Mouse (Mus musculus): ENCODE measurements at regions not wholly inside any gene's neighbourhood (a gene's known extent, or its start where the extent isn't known, plus 50 kb on each side); places are given as distances from the start of the nearest gene placed in this dataset.

- Histone ChIP-seq H3K27ac (replicated peaks; ENCODE audit: low read depth, low read length) (no peak overlapping the region), H3K4me1 (ENCODE audit: control insufficient read depth, insufficient read depth, low read length) (no peaks in the 10 kb centered on the region), H3K9me3 (ENCODE audit: control insufficient read depth, low read length) (no peaks in the 10 kb centered on the region), H3K27me3 (ENCODE audit: control insufficient read depth, insufficient read depth, low read length) (no peaks in the 10 kb centered on the region), H3K9ac (ENCODE audit: low read length) (no peak overlapping the region), H3K36me3 (ENCODE audit: control insufficient read depth, insufficient read depth, low read length) (no peaks in the 10 kb centered on the region), H3K4me3 (ENCODE audit: low read depth, low read length) (no peak overlapping the region), H3K4me2 (ENCODE audit: low read depth, severe bottlenecking) (no peak overlapping the region)
- ATAC-seq (ENCODE audit: insufficient number of reproducible peaks, low FRiP score, low TSS enrichment, low read depth) (no peak), DNase-seq (ENCODE audit: low spot score) (no peak)
- WGBS, result 91% methylated on average over 3 of the region's 3 CpGs
Observed at GRCm38 (mm10) chr14:25135371-25135770, 323.6 kb upstream of the Zmiz1 start.

GRCm38 (mm10) chr14:25137312-25137711 is 321.7 kb upstream of the Zmiz1 start:
- no peaks in the 10 kb centered on the region for H3K36me3 ChIP-seq (ENCODE audit: control insufficient read depth, insufficient read depth, low read length)
- H3K9ac ChIP-seq (ENCODE audit: low read length), result no peak overlapping the region
- no peaks in the 10 kb centered on the region for H3K27me3 ChIP-seq (ENCODE audit: control insufficient read depth, insufficient read depth, low read length)
- no peaks in the 10 kb centered on the region for H3K9me3 ChIP-seq (ENCODE audit: control insufficient read depth, low read length)
- ATAC-seq (ENCODE audit: insufficient number of reproducible peaks, low FRiP score, low TSS enrichment, low read depth) (no peak), DNase-seq (ENCODE audit: low spot score) (no peak)
- no peak overlapping the region for H3K27ac ChIP-seq (replicated peaks; ENCODE audit: low read depth, low read length)
- H3K4me3 ChIP-seq (ENCODE audit: low read depth, low read length), result no peak overlapping the region
- H3K4me1 ChIP-seq (ENCODE audit: control insufficient read depth, insufficient read depth, low read length), result peaks cover 10% of the 10 kb centered on the region
- H3K4me2 ChIP-seq (ENCODE audit: low read depth, severe bottlenecking), result no peak overlapping the region
- WGBS, result 81% methylated on average over 8 of the region's 8 CpGs

- Histone ChIP-seq H3K4me3 (ENCODE audit: low read depth, low read length) (no peak overlapping the region), H3K4me2 (ENCODE audit: low read depth, severe bottlenecking) (no peak overlapping the region), H3K4me1 (ENCODE audit: control insufficient read depth, insufficient read depth, low read length) (peaks cover 14% of the 10 kb centered on the region), H3K27me3 (ENCODE audit: control insufficient read depth, insufficient read depth, low read length) (no peaks in the 10 kb centered on the region), H3K9me3 (ENCODE audit: control insufficient read depth, low read length) (no peaks in the 10 kb centered on the region), H3K27ac (replicated peaks; ENCODE audit: low read depth, low read length) (no peak overlapping the region), H3K36me3 (ENCODE audit: control insufficient read depth, insufficient read depth, low read length) (no peaks in the 10 kb centered on the region), H3K9ac (ENCODE audit: low read length) (no peak overlapping the region)
- no peak for ATAC-seq (ENCODE audit: insufficient number of reproducible peaks, low FRiP score, low TSS enrichment, low read depth)
- WGBS, result 77% methylated on average over 3 of the region's 3 CpGs
- DNase-seq (ENCODE audit: low spot score), result no peak
Observed at GRCm38 (mm10) chr14:25138485-25138884, 320.5 kb upstream of the Zmiz1 start.

GRCm38 (mm10) chr14:25141933-25142332 is 317.1 kb upstream of the Zmiz1 start:
- H3K27me3 ChIP-seq (ENCODE audit: control insufficient read depth, insufficient read depth, low read length), result no peaks in the 10 kb centered on the region
- H3K27ac ChIP-seq (replicated peaks; ENCODE audit: low read depth, low read length), result peak overlapping the region; percentile 63
- no peak overlapping the region for H3K4me3 ChIP-seq (ENCODE audit: low read depth, low read length)
- DNase-seq (ENCODE audit: low spot score) (peak; percentile 83), ATAC-seq (ENCODE audit: insufficient number of reproducible peaks, low FRiP score, low TSS enrichment, low read depth) (peak; percentile 92)
- H3K36me3 ChIP-seq (ENCODE audit: control insufficient read depth, insufficient read depth, low read length), result no peaks in the 10 kb centered on the region
- no peak overlapping the region for H3K9ac ChIP-seq (ENCODE audit: low read length)
- no peaks in the 10 kb centered on the region for H3K9me3 ChIP-seq (ENCODE audit: control insufficient read depth, low read length)
- H3K4me2 ChIP-seq (ENCODE audit: low read depth, severe bottlenecking), result no peak overlapping the region
- 18% methylated on average over 9 of the region's 9 CpGs for WGBS
- peaks cover 14% of the 10 kb centered on the region for H3K4me1 ChIP-seq (ENCODE audit: control insufficient read depth, insufficient read depth, low read length)

GRCm38 (mm10) chr14:25143051-25143450 is 315.9 kb upstream of the Zmiz1 start:
- DNase-seq (ENCODE audit: low spot score) (no peak), ATAC-seq (ENCODE audit: insufficient number of reproducible peaks, low FRiP score, low TSS enrichment, low read depth) (no peak)
- WGBS, result 87% methylated on average over 4 of the region's 4 CpGs
- Histone ChIP-seq H3K9me3 (ENCODE audit: control insufficient read depth, low read length) (no peaks in the 10 kb centered on the region), H3K27me3 (ENCODE audit: control insufficient read depth, insufficient read depth, low read length) (no peaks in the 10 kb centered on the region), H3K36me3 (ENCODE audit: control insufficient read depth, insufficient read depth, low read length) (no peaks in the 10 kb centered on the region), H3K9ac (ENCODE audit: low read length) (no peak overlapping the region), H3K4me3 (ENCODE audit: low read depth, low read length) (no peak overlapping the region), H3K4me2 (ENCODE audit: low read depth, severe bottlenecking) (no peak overlapping the region), H3K27ac (replicated peaks; ENCODE audit: low read depth, low read length) (no peak overlapping the region; the same call in 1 of the 2 replicates), H3K4me1 (ENCODE audit: control insufficient read depth, insufficient read depth, low read length) (peaks cover 14% of the 10 kb centered on the region)

- WGBS, result 96% methylated on average over 2 of the region's 2 CpGs
- Histone ChIP-seq H3K9me3 (ENCODE audit: control insufficient read depth, low read length) (no peaks in the 10 kb centered on the region), H3K36me3 (ENCODE audit: control insufficient read depth, insufficient read depth, low read length) (no peaks in the 10 kb centered on the region), H3K4me2 (ENCODE audit: low read depth, severe bottlenecking) (no peak overlapping the region), H3K27me3 (ENCODE audit: control insufficient read depth, insufficient read depth, low read length) (no peaks in the 10 kb centered on the region), H3K9ac (ENCODE audit: low read length) (no peak overlapping the region), H3K27ac (replicated peaks; ENCODE audit: low read depth, low read length) (no peak overlapping the region), H3K4me1 (ENCODE audit: control insufficient read depth, insufficient read depth, low read length) (peaks cover 1% of the 10 kb centered on the region; the same call in 1 of the 2 replicates), H3K4me3 (ENCODE audit: low read depth, low read length) (no peak overlapping the region)
- DNase-seq (ENCODE audit: low spot score) (no peak), ATAC-seq (ENCODE audit: insufficient number of reproducible peaks, low FRiP score, low TSS enrichment, low read depth) (no peak)
Observed at GRCm38 (mm10) chr14:25147731-25148130, 311.3 kb upstream of the Zmiz1 start.

- no peak for DNase-seq (ENCODE audit: low spot score)
- Histone ChIP-seq H3K9ac (ENCODE audit: low read length) (no peak overlapping the region), H3K27ac (replicated peaks; ENCODE audit: low read depth, low read length) (no peak overlapping the region), H3K27me3 (ENCODE audit: control insufficient read depth, insufficient read depth, low read length) (no peaks in the 10 kb centered on the region), H3K9me3 (ENCODE audit: control insufficient read depth, low read length) (no peaks in the 10 kb centered on the region), H3K4me1 (ENCODE audit: control insufficient read depth, insufficient read depth, low read length) (no peaks in the 10 kb centered on the region), H3K4me3 (ENCODE audit: low read depth, low read length) (no peak overlapping the region), H3K36me3 (ENCODE audit: control insufficient read depth, insufficient read depth, low read length) (no peaks in the 10 kb centered on the region), H3K4me2 (ENCODE audit: low read depth, severe bottlenecking) (no peak overlapping the region)
- no peak for ATAC-seq (ENCODE audit: insufficient number of reproducible peaks, low FRiP score, low TSS enrichment, low read depth)
- WGBS, result 92% methylated on average over 1 of the region's 1 CpGs
Observed at GRCm38 (mm10) chr14:25150968-25151367, 308.0 kb upstream of the Zmiz1 start.

- ATAC-seq (ENCODE audit: insufficient number of reproducible peaks, low FRiP score, low TSS enrichment, low read depth) (no peak), DNase-seq (ENCODE audit: low spot score) (no peak)
- Histone ChIP-seq H3K4me1 (ENCODE audit: control insufficient read depth, insufficient read depth, low read length) (no peaks in the 10 kb centered on the region), H3K4me3 (ENCODE audit: low read depth, low read length) (no peak overlapping the region), H3K27me3 (ENCODE audit: control insufficient read depth, insufficient read depth, low read length) (no peaks in the 10 kb centered on the region), H3K27ac (replicated peaks; ENCODE audit: low read depth, low read length) (no peak overlapping the region), H3K36me3 (ENCODE audit: control insufficient read depth, insufficient read depth, low read length) (no peaks in the 10 kb centered on the region), H3K4me2 (ENCODE audit: low read depth, severe bottlenecking) (no peak overlapping the region), H3K9ac (ENCODE audit: low read length) (no peak overlapping the region), H3K9me3 (ENCODE audit: control insufficient read depth, low read length) (no peaks in the 10 kb centered on the region)
- 70% methylated on average over 2 of the region's 2 CpGs for WGBS
Observed at GRCm38 (mm10) chr14:25151485-25151884, 307.5 kb upstream of the Zmiz1 start.

- Histone ChIP-seq H3K9me3 (ENCODE audit: control insufficient read depth, low read length) (no peaks in the 10 kb centered on the region), H3K4me1 (ENCODE audit: control insufficient read depth, insufficient read depth, low read length) (no peaks in the 10 kb centered on the region), H3K36me3 (ENCODE audit: control insufficient read depth, insufficient read depth, low read length) (no peaks in the 10 kb centered on the region), H3K4me3 (ENCODE audit: low read depth, low read length) (no peak overlapping the region), H3K4me2 (ENCODE audit: low read depth, severe bottlenecking) (no peak overlapping the region), H3K27me3 (ENCODE audit: control insufficient read depth, insufficient read depth, low read length) (no peaks in the 10 kb centered on the region), H3K9ac (ENCODE audit: low read length) (no peak overlapping the region), H3K27ac (replicated peaks; ENCODE audit: low read depth, low read length) (no peak overlapping the region)
- ATAC-seq (ENCODE audit: insufficient number of reproducible peaks, low FRiP score, low TSS enrichment, low read depth) (no peak), DNase-seq (ENCODE audit: low spot score) (no peak)
- WGBS, result 82% methylated on average over 4 of the region's 4 CpGs
Observed at GRCm38 (mm10) chr14:25153573-25153972, 305.4 kb upstream of the Zmiz1 start.
